Mouse (Mus musculus) heart, embryonic 13.5 days (tissue): ENCODE measurements around the gene Dnajc16. TPM values are rescaled to one million over a fixed set of nuclear protein-coding genes. Genes with fewer than 3 reads are reported as not detected.

Experiments used
- ATAC-seq: fragments of 200-750 bp; cut with Nextera tagmentation; 2 replicates; pipeline ENCODE4 v1.8.0; 2017; ENCODE audit warnings: moderate TSS enrichment; ENCODE audit not compliant: insufficient number of reproducible peaks, low FRiP score, low TSS enrichment; ENCODE audit errors: extremely low read depth
- H3K27ac ChIP-seq: fragments of 300-500 bp; sonication (generic); replicated peaks from 2 replicates; pipeline ENCODE4 v1.5.1; 2015; ENCODE audit warnings: moderate library complexity, mild to moderate bottlenecking, inconsistent platforms
- H3K27me3 ChIP-seq: fragments of 300-500 bp; sonication (generic); replicated peaks from 2 replicates; pipeline ENCODE4 v1.6.1; 2015; ENCODE audit warnings: mild to moderate bottlenecking, inconsistent platforms
- H3K36me3 ChIP-seq: fragments of 300-500 bp; sonication (generic); 2 replicates; pipeline ENCODE4 v1.6.1; 2015; ENCODE audit warnings: mild to moderate bottlenecking, inconsistent platforms
- H3K4me1 ChIP-seq: fragments of 300-500 bp; sonication (generic); 2 replicates; pipeline ENCODE4 v1.6.1; 2015; ENCODE audit warnings: inconsistent platforms
- H3K4me2 ChIP-seq: fragments of 300-500 bp; sonication (generic); 2 replicates; pipeline ENCODE4 v1.6.1; 2015; ENCODE audit warnings: inconsistent platforms, mild to moderate bottlenecking, moderate library complexity
- H3K4me3 ChIP-seq: fragments of 300-500 bp; sonication (generic); 2 replicates; pipeline ENCODE4 v1.5.1; 2015; ENCODE audit warnings: moderate library complexity, mild to moderate bottlenecking, inconsistent platforms
- H3K9ac ChIP-seq: fragments of 300-500 bp; sonication (generic); 2 replicates; pipeline ENCODE4 v1.6.1; 2015; ENCODE audit warnings: inconsistent platforms, mild to moderate bottlenecking, moderate library complexity
- H3K9me3 ChIP-seq: fragments of 300-500 bp; sonication (generic); 2 replicates; pipeline ENCODE4 v1.6.1; 2016; ENCODE audit warnings: inconsistent platforms
- WGBS: fragments of 180-500 bp; shearing (Covaris S2); methylation state at CpG from one replicate; pipeline ENCODE4 v1.1.7; 2015; ENCODE audit warnings: mixed read lengths; 5-methylcytosine and 5-hydroxymethylcytosine counted together
- polyA plus RNA-seq: library from polyadenylated mRNA; unstranded; fragments of >200 nt; fragmentation: Nextera tagmentation; extraction: Ambion mirVana; gene quantifications from 2 replicates; pipeline ENCODE4 v1.2.1, GENCODE M21; 2015

The Dnajc16 gene
- polyA plus RNA-seq: 4.0 and 4.2 TPM in 2 replicates

DNA sequence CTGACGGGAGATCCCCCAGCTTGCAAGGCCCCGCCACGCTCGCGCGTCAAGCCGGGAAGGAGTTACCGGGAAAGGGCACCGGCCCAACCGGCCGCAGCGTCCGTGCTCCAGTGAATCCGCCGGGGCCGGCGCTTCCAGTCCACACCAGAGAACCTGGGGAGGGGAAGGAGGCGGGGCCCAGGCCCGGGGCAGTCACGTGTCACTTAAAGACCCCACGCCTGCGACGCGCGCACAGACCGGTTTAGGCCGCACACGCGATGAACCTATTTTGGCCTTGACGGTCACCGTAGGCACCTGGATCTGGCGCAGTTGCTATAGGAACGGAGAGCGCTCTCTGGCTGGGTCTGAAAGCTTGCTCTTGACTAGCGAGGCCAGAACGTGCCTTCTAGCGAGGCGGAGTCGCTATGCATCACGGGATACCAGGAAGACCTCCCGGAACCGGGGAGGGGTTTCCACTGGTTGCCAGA lies at the start of gene Dnajc16:
TSS of gene Dnajc16 (minus strand) at position 408 of the 467 bp plus-strand sequence.
- Histone ChIP-seq H3K4me1 (peaks cover 31% of the 10 kb centered on the region), H3K4me2 (peak within 1 kb of the TSS; percentile 82), H3K36me3 (peaks cover 30% of the 10 kb centered on the region), H3K27ac (peak within 1 kb of the TSS; percentile 57), H3K9ac (peak within 1 kb of the TSS; percentile 87), H3K27me3 (no peaks in the 10 kb centered on the region), H3K4me3 (peak within 1 kb of the TSS; percentile 66), H3K9me3 (no peaks in the 10 kb centered on the region)
- under 1% methylated on average over 42 of the region's 42 CpGs for WGBS
- peak; percentile 80 for ATAC-seq

DNA sequence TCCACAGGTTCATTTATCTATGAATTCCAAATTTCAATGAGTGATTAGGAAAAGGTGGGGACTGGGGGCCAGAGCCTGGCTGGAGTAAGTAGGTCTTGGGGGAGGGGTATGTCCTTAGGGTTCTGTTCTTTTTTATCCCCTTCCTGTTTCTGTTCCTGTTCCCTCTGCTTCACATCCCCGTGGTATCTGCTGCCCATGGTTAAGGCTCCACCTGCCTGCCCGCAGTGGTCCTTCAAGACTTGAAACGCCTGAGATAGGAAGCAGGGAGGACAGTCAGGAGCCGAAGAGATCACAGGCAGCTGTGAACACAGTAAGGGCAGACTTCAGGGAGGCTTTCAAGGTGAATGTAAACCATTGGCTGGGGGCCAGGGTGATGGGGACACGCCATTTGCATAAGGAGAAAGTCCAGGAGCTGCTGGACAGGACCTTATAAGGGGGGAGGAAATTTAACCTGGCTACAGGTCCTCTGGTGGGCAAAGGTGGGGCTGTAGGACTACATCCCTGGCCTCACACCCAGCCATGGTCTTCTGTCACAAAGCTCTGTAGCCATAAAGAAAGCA lies 43.9 kb upstream of the Dnajc16 start:
- Histone ChIP-seq H3K9me3 (no peaks in the 10 kb centered on the region), H3K9ac (no peak overlapping the region), H3K27me3 (no peaks in the 10 kb centered on the region), H3K36me3 (no peaks in the 10 kb centered on the region), H3K4me2 (no peak overlapping the region), H3K4me3 (no peak overlapping the region), H3K4me1 (0 out of 2 replicates have a peak, but pooled peaks cover 3% of the 10 kb centered on the region), H3K27ac (no peak overlapping the region)
- no peak for ATAC-seq
- 45% methylated on average over 5 of the region's 5 CpGs for WGBS

DNA sequence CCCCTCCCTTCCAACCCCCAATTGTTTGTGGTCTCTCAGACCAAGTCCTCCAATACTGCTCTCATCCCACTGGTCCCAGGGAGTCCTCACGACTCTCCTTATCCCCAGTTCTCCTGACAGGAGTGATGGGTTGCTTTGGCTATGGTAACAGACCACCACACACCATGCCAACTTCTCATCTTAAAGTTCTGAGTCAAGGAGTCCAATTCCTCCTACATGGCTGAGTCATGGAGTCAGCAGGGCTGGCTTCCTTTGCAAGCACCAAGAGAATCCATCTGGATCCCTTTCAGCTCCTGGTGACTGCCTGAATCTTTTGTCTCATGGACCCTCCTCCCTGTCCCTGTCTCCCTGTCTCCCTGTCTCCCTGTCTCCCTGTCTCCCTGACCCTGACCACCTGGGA lies 43.2 kb upstream of the Dnajc16 start:
- no peak for ATAC-seq
- H3K27ac ChIP-seq: no peak overlapping the region
- no peaks in the 10 kb centered on the region for H3K9me3 ChIP-seq
- no peak overlapping the region for H3K4me3 ChIP-seq
- no peak overlapping the region for H3K9ac ChIP-seq
- no peaks in the 10 kb centered on the region for H3K27me3 ChIP-seq
- 0 out of 2 replicates have a peak, but pooled peaks cover 3% of the 10 kb centered on the region for H3K4me1 ChIP-seq
- H3K4me2 ChIP-seq: no peak overlapping the region
- H3K36me3 ChIP-seq: no peaks in the 10 kb centered on the region
- 45% methylated on average over 1 of the region's 1 CpGs for WGBS

DNA sequence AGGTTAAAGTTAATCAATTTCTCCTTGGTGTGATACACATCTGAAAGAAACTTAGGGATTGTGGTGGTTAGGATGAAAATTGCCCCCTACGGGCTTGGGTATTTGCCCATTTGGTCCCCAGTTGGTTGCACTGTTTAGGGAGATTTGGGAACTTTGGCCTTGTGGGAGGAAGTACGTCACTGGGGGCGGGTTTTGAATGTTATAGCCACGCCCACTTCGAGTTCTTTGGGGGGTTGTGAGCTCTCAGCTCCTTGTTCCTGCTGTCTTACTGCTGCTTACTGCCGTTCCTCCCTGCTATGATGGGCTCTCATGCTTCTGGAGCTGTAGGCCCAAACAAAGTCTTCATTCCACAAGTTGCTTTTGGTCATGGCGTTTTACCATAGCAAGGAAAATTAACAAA lies 40.6 kb upstream of the Dnajc16 start:
- Histone ChIP-seq H3K27me3 (no peaks in the 10 kb centered on the region), H3K4me3 (no peak overlapping the region), H3K4me1 (peaks cover 13% of the 10 kb centered on the region), H3K4me2 (no peak overlapping the region), H3K9ac (no peak overlapping the region), H3K36me3 (no peaks in the 10 kb centered on the region), H3K9me3 (no peaks in the 10 kb centered on the region), H3K27ac (no peak overlapping the region)
- WGBS: 78% methylated on average over 7 of the region's 7 CpGs
- ATAC-seq: no peak

DNA sequence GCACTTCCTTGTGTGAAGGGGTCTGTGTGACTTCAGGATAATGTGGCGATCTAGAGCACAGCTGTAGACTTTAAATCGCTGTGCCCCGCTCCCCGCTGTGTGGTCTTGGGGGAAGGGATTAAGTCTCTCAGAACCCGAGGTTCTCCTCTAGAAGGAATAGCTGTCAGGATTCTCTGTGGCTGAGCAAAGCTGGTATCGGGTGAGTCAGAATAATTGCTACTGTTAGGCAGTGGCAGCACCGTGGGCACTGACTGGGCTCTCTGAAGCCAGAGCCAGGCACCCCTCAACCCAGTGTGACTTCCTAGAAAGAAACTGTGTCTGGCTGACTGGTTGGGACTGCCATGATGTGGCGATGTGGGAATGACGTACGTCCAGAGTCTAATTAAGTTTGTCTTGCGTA lies 39.6 kb upstream of the Dnajc16 start:
- Histone ChIP-seq H3K9me3 (no peaks in the 10 kb centered on the region), H3K4me2 (no peak overlapping the region), H3K9ac (no peak overlapping the region), H3K27ac (no peak overlapping the region), H3K4me1 (peaks cover 13% of the 10 kb centered on the region), H3K27me3 (no peaks in the 10 kb centered on the region), H3K4me3 (no peak overlapping the region), H3K36me3 (no peaks in the 10 kb centered on the region)
- WGBS: 60% methylated on average over 11 of the region's 11 CpGs
- no peak for ATAC-seq

DNA sequence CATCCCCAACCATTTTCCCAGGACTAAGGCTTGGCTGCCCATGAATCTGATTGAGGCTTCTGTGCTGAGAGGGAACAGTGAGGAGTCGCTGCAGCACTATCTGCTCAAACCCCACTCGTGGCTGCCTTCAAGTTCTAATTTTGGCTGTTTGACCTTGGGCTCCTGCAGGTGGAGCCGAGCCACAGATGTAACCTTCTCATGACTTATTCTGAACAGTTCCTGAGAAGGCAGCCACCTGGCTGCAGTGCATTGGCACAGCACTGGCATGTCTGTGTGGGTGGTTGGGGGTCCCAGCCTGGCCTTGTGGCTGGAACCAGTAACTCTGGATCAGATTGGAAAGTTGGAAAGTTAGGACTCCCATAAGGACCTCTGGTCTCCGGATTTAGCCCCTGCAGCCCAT lies 37.4 kb upstream of the Dnajc16 start:
- Histone ChIP-seq H3K4me1 (peaks cover 11% of the 10 kb centered on the region), H3K9ac (no peak overlapping the region), H3K9me3 (no peaks in the 10 kb centered on the region), H3K36me3 (no peaks in the 10 kb centered on the region), H3K27me3 (no peaks in the 10 kb centered on the region), H3K4me3 (no peak overlapping the region), H3K27ac (no peak overlapping the region), H3K4me2 (no peak overlapping the region)
- ATAC-seq: no peak
- 47% methylated on average over 4 of the region's 4 CpGs for WGBS

DNA sequence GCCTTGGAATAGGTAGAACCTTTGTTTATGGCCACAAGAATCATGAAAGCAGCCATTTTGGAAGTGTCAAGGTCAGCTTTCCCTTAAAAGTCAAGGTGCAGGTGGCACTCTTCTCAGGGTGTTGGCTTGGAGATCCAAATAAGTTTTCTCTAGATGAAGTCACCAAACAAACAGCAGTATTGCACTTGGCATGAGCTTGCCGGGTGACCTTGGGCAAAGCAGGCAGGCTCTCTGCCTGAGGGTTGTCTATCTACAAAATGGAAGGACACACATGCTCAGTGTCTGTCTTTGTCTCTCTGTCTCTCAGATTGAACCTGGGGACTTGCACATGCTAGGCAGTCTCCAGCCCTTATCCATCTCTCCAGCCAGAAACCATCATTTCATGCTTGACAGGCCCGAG lies 36.7 kb upstream of the Dnajc16 start:
- 81% methylated on average over 2 of the region's 2 CpGs for WGBS
- H3K4me3 ChIP-seq: no peak overlapping the region
- ATAC-seq: no peak

DNA sequence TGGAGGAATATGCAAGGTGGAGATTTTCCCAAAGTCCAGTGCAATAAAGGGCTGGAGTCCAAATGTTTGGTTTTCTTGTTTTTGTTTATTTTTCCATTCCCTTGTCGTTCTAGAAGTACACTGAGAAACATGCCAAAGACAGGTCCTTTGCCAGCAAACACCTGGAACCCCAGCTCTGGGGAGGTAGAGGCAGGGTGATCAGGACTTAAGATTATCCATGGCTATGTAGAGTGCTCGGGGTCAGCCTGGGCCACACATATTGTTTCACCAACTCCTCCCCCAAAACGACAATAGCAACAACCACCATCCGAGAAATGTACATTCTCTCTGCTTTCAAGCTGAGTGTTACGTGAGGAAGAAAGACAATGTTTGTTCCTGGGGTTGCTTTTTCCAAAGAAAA lies 35.3 kb upstream of the Dnajc16 start, which contains the start of gene Cela2a:
TSS of gene Cela2a (minus strand) at position 101 of the 400 bp plus-strand sequence.
- H3K36me3 ChIP-seq: no peaks in the 10 kb centered on the region
- H3K4me3 ChIP-seq: no peak within 1 kb of the TSS
- no peak within 1 kb of the TSS for H3K4me2 ChIP-seq
- peaks cover 16% of the 10 kb centered on the region for H3K4me1 ChIP-seq
- no peak within 1 kb of the TSS for H3K9ac ChIP-seq
- H3K27ac ChIP-seq: no peak within 1 kb of the TSS
- H3K9me3 ChIP-seq: no peaks in the 10 kb centered on the region
- 56% methylated on average over 5 of the region's 5 CpGs for WGBS
- ATAC-seq: no peak
- no peaks in the 10 kb centered on the region for H3K27me3 ChIP-seq

More for the DNA sequence above, 36.7 kb upstream of the Dnajc16 start:
- H3K4me2 ChIP-seq: no peak overlapping the region
- H3K9ac ChIP-seq: no peak overlapping the region
- H3K27me3 ChIP-seq: no peaks in the 10 kb centered on the region
- H3K4me1 ChIP-seq: peaks cover 11% of the 10 kb centered on the region
- no peak overlapping the region for H3K27ac ChIP-seq
- H3K36me3 ChIP-seq: no peaks in the 10 kb centered on the region
- no peaks in the 10 kb centered on the region for H3K9me3 ChIP-seq

DNA sequence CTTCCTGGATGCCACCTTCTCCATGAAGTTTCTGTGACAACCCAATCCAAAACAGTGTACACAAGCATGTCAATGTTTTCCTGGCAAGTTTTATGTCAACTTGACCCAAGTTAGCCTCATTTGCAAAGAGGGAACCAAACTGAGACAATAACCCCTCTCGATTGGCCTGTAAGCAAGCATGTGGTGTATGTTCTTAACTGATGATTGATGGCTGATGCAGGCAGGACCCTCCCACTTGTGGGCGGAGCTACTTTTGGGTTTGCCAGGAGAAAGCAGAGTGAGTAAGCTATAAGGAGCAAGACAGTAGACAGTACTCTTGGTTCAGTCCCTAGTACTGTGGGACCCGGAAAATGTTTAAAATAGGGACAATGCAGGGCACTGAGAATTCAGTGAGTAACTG lies 32.2 kb upstream of the Dnajc16 start:
- H3K4me2 ChIP-seq: no peak overlapping the region
- 45% methylated on average over 3 of the region's 3 CpGs for whole genome bisulfite sequencing
- no peaks in the 10 kb centered on the region for H3K36me3 ChIP-seq
- H3K27ac ChIP-seq: no peak overlapping the region
- H3K9ac ChIP-seq: no peak overlapping the region
- H3K9me3 ChIP-seq: no peaks in the 10 kb centered on the region
- no peak for ATAC-seq
- no peak overlapping the region for H3K4me3 ChIP-seq
- no peaks in the 10 kb centered on the region for H3K27me3 ChIP-seq
- H3K4me1 ChIP-seq: peaks cover 14% of the 10 kb centered on the region

DNA sequence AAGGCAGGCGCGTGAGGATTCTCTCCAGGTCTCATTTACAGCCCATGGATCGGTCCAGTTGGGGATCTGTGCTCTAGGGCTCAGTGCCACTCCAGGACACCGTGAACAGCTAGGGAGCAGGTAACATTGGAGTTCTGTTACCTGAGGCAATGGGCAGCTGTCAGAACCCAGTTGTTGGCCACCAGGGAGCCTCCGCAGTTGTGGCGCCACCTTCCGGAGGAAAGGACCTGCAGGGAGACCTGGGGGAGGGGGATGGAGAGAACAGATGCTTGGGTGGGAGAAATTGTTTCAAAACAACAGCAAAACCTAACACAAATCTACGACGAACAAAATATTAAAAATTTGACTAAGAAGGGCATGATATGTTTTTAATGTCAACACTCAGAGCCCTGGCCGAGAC lies 31.4 kb upstream of the Dnajc16 start:
- ATAC-seq: no peak
- Histone ChIP-seq H3K36me3 (no peaks in the 10 kb centered on the region), H3K4me1 (peaks cover 7% of the 10 kb centered on the region; the same call in 1 of the 2 replicates), H3K27me3 (no peaks in the 10 kb centered on the region), H3K9ac (no peak overlapping the region), H3K9me3 (no peaks in the 10 kb centered on the region), H3K27ac (no peak overlapping the region), H3K4me3 (no peak overlapping the region), H3K4me2 (no peak overlapping the region)
- WGBS: 60% methylated on average over 10 of the region's 10 CpGs

DNA sequence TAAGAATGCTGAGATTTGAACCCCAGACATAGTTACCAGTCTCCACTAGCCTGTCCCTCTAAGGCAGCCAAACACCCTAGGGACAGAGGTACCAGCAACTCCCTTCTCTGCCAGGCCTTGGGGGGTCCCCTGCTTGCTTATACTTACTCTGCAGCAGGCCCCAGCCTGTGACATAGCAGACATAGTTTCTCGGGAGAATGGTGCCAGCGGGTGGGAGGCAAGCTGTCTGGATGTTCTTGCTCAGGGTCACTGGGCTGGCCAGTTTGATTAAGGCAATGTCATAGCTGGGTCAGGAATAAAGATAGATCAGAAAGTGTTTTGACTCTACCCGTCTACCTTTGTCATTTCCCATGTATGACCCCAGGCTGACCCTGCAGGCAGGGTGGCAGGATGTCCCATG lies 30.4 kb upstream of the Dnajc16 start:
- WGBS: 24% methylated on average over 3 of the region's 3 CpGs
- Histone ChIP-seq H3K27ac (no peak overlapping the region), H3K9me3 (no peaks in the 10 kb centered on the region), H3K27me3 (no peaks in the 10 kb centered on the region), H3K4me3 (no peak overlapping the region), H3K9ac (no peak overlapping the region), H3K4me2 (no peak overlapping the region), H3K36me3 (no peaks in the 10 kb centered on the region), H3K4me1 (peaks cover 7% of the 10 kb centered on the region; the same call in 1 of the 2 replicates)
- no peak for ATAC-seq

DNA sequence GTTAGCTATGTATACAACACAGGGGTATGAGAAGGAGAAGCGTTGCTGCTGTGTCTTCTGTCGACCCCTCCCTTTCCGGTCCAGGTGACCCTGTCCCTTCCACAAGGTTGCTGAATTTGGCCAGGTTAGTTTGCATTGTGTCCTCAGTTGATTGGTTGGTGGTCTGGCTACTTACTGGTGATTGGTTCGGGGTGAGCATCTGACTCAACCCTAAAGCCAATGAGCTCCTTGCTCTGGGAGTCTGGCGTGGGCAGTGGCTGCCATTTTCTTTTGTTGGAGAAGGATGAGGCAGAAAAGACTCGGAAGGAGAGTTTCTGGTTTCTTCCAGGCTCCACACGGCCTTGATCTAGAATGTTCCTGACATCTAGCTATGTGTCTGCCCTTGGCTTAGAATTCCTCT lies 28.6 kb upstream of the Dnajc16 start:
- no peak for ATAC-seq
- 84% methylated on average over 7 of the region's 7 CpGs for WGBS
- peaks cover 16% of the 10 kb centered on the region for H3K36me3 ChIP-seq

More for the DNA sequence above, 28.6 kb upstream of the Dnajc16 start:
- Histone ChIP-seq H3K27ac (no peak overlapping the region), H3K27me3 (no peaks in the 10 kb centered on the region), H3K9ac (no peak overlapping the region), H3K9me3 (no peaks in the 10 kb centered on the region), H3K4me3 (no peak overlapping the region), H3K4me2 (no peak overlapping the region), H3K4me1 (peaks cover 7% of the 10 kb centered on the region; the same call in 1 of the 2 replicates)
